Mouse (Mus musculus): ENCODE measurements around the gene Ccr1. TPM values are rescaled to one million over a fixed set of nuclear protein-coding genes. Genes with fewer than 3 reads are reported as not detected.
A peak's percentile ranks its signal among the peaks of the same experiment; 100 is the strongest.

Ccr1 gene
- polyA plus RNA-seq, 1 experiment = 1.2 TPM

DNA sequence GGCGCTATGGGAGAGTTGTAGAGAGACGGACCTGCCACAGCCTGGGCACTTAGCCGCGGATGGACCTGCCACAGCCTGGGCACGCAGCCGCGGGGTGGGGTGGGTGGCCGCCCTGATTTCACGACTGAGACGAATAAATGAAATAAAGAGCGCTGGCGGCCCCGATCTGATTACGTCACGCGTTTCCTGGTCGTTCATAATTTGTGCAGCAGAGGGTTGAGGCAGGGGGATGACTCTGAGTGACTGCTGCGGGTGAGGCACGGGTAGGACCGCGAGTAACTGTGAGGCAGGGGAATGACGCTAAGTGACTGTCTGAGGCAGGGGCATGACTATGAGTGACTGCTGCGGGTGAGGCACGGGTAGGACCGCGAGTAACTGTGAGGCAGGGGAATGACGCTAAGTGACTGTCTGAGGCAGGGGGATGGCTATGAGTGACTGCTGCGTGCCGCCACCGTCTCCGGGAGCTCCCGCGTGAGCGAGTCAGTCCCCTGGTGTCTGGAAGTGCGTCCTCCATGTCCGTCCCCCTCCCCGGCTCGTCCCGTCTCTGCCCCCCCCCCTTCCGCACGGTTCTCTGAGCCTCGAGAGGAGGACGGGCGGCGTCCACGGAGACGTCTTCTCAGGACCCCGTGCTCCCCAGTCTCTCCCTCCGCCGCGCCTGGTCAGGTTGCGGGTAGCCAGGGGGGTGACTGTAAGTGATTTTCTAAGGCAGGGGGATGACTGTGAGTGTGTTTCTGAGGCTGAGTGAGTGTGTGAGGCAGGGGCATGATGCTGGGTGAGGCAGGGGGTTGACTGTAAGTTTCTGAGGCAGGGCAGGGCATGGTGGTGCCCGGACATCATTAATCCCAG, 45.1 kb downstream of the Ccr1 start:
- H3K27ac ChIP-seq (ENCODE audit: insufficient read depth, low read depth, low read length) = peak overlapping the region; percentile 56
- under 1% methylated on average over 49 of the region's 53 CpGs for WGBS
- no peaks in the 10 kb centered on the region for H3K36me3 ChIP-seq (ENCODE audit: control insufficient read depth, insufficient read depth, low read length)
- peaks cover 10% of the 10 kb centered on the region for H3K4me1 ChIP-seq (ENCODE audit: control insufficient read depth, insufficient read depth, insufficient read length, low read length)
- peak overlapping the region; percentile 61 for H3K4me3 ChIP-seq (ENCODE audit: low read depth, low read length)
- no peaks in the 10 kb centered on the region for H3K27me3 ChIP-seq (ENCODE audit: control insufficient read depth, insufficient read depth, low read length)
- TF ChIP-seq POLR2A (IDR thresholded peaks at IDR 0.05; ENCODE audit: low read depth, low read length) = no peak
- no peak for TF ChIP-seq CTCF (IDR thresholded peaks at IDR 0.05; ENCODE audit: extremely low read depth, insufficient read length, insufficient replicate concordance, low read depth, low read length)

Other genes starting within 250 kb of the Ccr1 start
- 1.3 and 1.5 TPM in 2 replicates for gene Cxcr6, start 162.2 kb downstream of the Ccr1 start, polyA plus RNA-seq (2012; rRNA removed)
- gene Fyco1, start 116.8 kb downstream of the Ccr1 start, polyA plus RNA-seq (2012; rRNA removed) = 3.9 and 4.9 TPM in 2 replicates
- gene Xcr1, start 106.7 kb downstream of the Ccr1 start, polyA plus RNA-seq (2012; rRNA removed) = 0.17 and 0.29 TPM in 2 replicates
- gene Ccr1l1, start 9.7 kb upstream of the Ccr1 start, polyA plus RNA-seq (2012; rRNA removed) = not detected in 2 replicates
- gene Ccr3, start 53.3 kb upstream of the Ccr1 start, polyA plus RNA-seq (2012; rRNA removed) = 0.13 and 0.25 TPM in 2 replicates
- 0.14 and 0.18 TPM in 2 replicates for gene Ccr2, start 133.3 kb upstream of the Ccr1 start, polyA plus RNA-seq (2012; rRNA removed)
- gene Ccr5, start 152.9 kb upstream of the Ccr1 start, polyA plus RNA-seq (2012; rRNA removed) = 0.09 and 0.10 TPM in 2 replicates